Mouse (Mus musculus) lung, postnatal 25 days (tissue): ENCODE results near the gene L3mbtl4.

ENCODE experiments used
- DNase-seq: peaks from one replicate; pipeline ENCODE4 v3.0.0; 2022; ENCODE audit warnings: low spot score

L3mbtl4 gene

DNA sequence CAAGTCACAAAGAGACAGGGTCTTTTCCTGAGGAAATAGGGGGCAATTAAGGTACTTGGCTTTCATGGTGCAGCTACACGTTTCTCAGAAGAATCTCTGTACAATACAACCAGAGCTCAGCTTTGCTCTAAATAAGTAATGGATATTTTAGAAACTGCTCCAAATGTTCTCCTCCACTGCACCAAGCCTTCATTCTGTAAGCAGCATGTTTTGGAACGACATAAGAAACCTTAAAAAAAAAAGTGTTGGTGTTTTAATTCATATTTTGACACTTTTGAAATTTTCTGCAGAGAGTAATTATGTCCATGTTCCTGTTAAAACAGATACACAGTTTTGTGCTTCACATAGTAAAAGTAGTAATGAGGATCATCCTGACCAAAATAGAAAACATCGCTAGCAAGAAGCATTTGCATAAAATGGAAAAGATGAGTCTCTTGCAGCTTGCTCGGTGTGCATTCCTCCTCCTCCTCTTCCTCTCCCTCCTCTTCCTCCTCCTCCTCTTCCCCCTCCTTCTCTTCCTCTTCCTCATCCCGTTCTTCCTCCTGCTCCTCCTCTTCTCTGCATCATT is 369.0 kb downstream of the L3mbtl4 start:
- no peak for DNase-seq

- DNase-seq, result no peak
Observed at GRCm38 (mm10) chr17:68666528-68666927, 392.9 kb downstream of the L3mbtl4 start.

GRCm38 (mm10) chr17:68672088-68672504 is 398.5 kb downstream of the L3mbtl4 start:
- DNase-seq, result no peak

DNA sequence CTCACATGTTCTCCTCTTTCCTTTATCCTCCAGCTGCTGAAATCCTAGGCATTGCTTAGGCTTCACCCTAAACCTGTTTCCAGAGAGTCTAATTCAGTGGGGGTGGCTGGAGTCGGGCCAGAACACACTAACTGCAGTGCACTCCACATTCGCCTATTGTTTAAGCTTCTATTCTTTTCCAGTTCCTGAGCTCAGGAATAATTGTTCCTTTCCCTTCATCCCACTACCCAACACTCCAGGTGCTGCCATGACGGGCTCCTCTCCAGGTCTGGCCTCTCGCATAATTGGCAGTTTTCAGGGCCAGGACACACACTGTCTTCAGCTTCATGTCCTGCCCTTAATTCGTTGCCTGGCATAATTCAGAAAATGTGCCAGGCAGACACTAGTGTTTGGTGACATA is 437.1 kb downstream of the L3mbtl4 start:
- DNase-seq, result no peak

- no peak for DNase-seq
Observed at GRCm38 (mm10) chr17:68711350-68711749, 437.8 kb downstream of the L3mbtl4 start.

DNA sequence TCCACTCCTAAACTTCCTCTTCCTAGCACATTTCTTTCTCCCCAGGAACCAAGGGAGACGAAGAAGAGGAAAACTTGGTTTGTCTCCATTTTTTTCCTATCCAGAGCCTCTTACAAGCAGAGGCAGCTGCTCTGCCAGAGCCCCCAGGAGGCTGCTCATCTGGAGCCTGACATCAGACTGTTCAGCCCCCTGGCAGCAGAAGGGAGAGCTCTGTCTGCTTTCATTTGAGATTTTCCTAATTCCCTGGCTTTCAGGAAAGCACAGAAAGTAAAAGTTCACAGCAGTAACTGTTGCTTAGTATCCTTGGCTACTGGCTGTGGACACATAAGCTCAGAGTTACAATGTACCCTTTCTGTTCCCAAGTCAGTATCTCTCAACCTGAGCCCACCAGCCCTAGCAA is 474.7 kb downstream of the L3mbtl4 start:
- DNase-seq, result no peak

DNA sequence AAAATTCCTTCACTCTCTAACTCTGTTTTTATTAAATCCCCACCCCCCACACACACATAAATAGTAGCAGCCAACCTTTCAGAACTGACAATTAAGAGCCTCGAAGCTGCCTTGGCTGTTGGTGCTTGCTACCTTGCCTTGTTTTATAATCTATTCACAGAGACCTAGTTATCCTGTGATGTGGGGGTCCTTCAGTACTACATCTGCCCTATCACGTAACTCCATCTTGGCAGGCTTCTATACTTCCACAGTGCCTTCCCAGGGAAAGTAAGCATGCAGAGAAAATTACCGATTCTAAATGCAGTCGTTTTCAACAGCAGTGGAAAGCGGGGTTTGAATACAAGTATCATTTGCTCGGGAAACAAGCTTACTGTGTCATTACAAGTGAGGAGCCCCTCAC is 476.9 kb downstream of the L3mbtl4 start:
- DNase-seq, result no peak

DNA sequence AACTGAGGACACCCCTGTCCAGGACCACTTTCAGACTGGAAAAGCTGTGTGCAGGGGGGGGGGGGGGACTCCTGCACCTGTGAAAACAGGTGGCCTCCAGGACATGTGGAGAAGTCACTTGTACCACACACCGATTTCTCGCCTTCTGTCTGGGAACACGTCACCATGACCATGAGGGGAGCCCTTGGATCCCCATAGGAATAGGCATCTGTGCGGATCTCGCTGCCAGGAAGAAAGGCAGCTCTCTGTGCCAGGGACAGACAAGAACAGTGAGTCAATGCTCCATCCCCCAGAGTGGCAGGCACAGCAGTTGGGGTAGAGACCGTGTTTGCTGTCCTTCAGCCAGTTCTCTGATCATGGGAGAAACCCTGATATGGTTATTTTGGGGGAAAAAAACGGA is 479.5 kb downstream of the L3mbtl4 start:
- DNase-seq, result no peak

DNA sequence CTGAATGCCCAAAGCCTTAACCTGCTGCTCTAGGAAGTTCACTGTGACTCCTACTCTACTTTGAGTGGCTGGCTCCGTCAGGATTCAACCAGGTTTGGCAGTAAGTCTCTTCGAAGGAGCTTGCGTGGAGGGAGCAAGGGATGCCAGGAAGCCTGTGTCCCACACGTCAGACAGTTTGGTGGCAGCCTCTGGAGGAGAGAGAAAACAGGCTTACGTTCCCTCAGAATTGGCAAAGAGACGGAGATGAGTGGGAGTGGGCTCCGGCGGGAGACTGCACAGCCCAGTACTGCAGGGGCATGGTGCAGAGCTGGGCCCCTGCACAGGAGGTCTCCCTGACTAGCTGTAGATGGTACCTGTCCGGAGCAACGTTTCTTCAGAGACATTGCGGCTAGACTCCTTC is 481.2 kb downstream of the L3mbtl4 start:
- no peak for DNase-seq

DNA sequence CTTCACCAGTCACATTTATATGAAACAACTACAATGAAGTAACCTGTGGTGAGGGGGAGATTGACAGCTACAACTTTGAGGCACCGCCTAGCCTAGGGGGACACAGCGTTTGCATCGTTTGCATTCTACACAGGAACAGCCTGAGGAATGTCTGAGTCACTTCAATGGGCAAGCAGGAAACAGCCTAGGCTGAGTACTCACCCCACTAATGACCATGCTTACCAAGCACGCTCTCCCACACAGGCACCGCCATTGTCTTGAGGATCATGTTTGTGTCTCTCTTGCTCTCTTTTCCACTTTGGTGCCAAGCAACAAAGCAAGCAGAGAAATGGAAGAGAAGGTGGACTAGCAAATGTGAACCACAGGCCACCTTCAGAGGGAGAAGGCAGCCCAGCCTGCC is 484.8 kb downstream of the L3mbtl4 start:
- DNase-seq, result no peak

- DNase-seq, result no peak
Observed at GRCm38 (mm10) chr17:68758936-68759335, 485.3 kb downstream of the L3mbtl4 start.

DNA sequence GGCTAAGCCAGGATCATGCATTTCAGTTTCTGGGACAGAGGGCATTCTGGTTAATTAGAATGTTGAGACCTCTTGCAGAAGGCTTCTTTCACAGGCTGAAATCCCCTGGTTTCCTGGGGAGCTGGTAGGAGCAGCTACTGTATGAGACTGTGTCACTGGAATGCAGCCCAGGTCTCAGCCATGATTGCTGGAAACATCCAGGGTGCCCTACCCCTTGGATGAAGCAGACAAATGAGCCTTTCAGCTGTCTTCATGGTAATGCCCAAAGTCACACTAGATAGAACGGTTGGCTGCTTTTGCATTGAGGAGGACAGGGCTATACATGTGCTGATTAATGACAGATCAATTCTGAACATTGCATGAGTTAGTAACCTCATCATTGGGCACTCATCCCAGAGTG is 486.4 kb downstream of the L3mbtl4 start:
- DNase-seq, result no peak

GRCm38 (mm10) chr17:68764329-68764880 is 490.8 kb downstream of the L3mbtl4 start:
- no peak for DNase-seq

GRCm38 (mm10) chr17:68769561-68769960 is 496.0 kb downstream of the L3mbtl4 start:
- DNase-seq, result no peak

DNA sequence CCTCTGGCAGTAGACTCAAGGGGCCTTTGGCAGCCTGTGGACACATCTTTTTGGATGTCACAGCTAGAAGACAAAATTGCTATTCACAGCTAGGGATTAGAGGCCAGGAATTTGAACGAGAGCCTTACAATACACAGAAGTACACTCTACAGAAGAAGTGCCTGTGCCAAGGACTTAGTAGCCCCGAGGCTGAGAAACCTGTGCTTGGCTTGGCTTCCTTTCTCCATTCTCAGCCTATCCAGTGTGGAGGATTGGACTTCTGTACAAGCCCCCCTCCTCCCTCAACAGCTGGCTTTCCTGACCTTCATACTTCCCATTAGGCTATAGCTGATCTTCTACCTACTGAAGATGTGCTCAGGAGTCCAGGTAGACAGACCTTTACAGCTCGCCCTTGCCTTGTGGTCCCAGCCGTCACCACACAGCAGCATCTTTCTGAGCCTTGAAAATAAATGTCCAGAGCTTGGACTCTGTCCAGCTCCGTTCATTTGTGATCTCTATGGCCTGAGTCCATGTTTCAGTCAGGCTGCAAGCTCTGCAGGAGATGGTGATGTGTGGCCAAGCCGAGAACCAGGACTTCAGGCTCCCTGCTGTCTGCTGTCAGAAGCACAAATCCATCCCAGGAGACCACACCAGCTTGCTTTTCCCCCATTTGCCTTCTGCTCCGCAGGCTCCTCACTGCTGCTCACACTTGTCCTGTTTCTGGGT is 497.6 kb downstream of the L3mbtl4 start:
- no peak for DNase-seq

- no peak for DNase-seq
Observed at GRCm38 (mm10) chr17:68793741-68794140, 520.1 kb downstream of the L3mbtl4 start.

- no peak for DNase-seq
Observed at GRCm38 (mm10) chr17:68826323-68826722, 552.7 kb downstream of the L3mbtl4 start, which contains the start of gene Tmem200c. Gene Tmem200c (plus strand): TSS chr17:68826623.
